Mouse (Mus musculus): ENCODE measurements around the gene H2bfm. TPM values are rescaled to one million over a fixed set of nuclear protein-coding genes. Genes with fewer than 3 reads are reported as not detected.
"Not testable (repeated sequence)": the region's sequence is repeated elsewhere in the genome, so short reads cannot be mapped to it uniquely, and the experiment has no call there.

H2bfm gene
- total RNA-seq (2021) = not detected
- long read RNA-seq, experiment 1 = 0 reads
- long read RNA-seq, experiment 2 = 0 reads

- no peak for DNase-seq (ENCODE audit: low spot score in 2 of 2)
- intact Hi-C loops (cut with DNase I) = no loop called here
These were observed at the start of gene H2bfm for GRCm38 (mm10) chrX:136927031-136927430. Gene H2bfm, plus strand, starts transcription at chrX:136927325.

- peak; percentile 19 to 42 for DNase-seq (ENCODE audit: low spot score in 2 of 2)
- intact Hi-C loops (cut with DNase I) = loop anchor here (5.0 kb wide), 1 partner anchor 122 kb away; no protein-coding TSS in a partner anchor
These were observed 31.4 kb upstream of the H2bfm start for GRCm38 (mm10) chrX:136895757-136896156.

DNA sequence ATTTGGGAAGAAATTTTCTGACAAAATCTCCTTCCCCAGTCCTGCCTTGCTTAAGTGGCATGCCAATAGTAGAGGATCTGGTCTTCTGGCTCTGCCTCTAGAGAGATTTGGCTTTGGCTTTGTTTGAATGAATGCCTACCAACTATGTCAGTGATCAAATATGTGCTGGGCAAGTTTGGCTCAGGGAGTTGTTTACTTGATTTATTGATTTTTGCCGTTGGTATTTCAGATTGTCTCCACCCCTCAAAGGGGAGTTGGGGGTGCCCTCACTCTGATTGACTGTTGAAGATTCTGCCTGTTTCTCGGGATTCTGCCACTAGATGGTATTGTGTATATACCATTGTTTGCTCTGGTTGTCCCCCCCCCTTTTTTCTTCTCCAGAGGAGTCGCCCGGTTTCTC, 22.8 kb upstream of the H2bfm start:
- intact Hi-C loops (cut with DNase I) = no loop called here
- DNase-seq (ENCODE audit: low spot score in 2 of 2) = no peak

DNA sequence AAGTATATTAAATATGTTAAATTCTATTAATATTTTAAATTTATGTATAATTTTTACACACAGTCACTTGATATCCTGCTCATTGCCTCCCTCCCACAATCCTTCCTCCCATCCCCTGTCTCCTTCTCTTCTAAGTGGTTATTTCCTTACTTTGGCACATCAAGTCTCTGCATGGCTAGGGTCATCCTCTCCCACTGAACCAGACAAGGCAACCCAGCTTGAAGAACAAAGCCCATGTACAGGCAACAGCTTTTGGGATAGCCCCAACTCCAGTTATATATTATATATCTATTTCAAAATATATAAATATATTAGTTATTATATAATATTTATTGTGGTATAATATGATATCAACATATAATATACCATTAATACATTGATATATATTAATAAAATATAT, 1.3 kb upstream of the H2bfm start:
- intact Hi-C loops (cut with DNase I) = no loop called here
- DNase-seq (ENCODE audit: low spot score in 2 of 2) = no peak

- intact Hi-C loops (cut with DNase I) = no loop called here
- DNase-seq (ENCODE audit: low spot score in 2 of 2) = no peak
These were observed 10.9 kb downstream of the H2bfm start for GRCm38 (mm10) chrX:136937985-136938384.

GRCm38 (mm10) chrX:136957583-136958279, 30.6 kb downstream of the H2bfm start:
- peak; percentile 75 to 92 for DNase-seq (ENCODE audit: low spot score in 2 of 2)
- intact Hi-C loops (cut with DNase I) = not testable (repeated sequence)

DNA sequence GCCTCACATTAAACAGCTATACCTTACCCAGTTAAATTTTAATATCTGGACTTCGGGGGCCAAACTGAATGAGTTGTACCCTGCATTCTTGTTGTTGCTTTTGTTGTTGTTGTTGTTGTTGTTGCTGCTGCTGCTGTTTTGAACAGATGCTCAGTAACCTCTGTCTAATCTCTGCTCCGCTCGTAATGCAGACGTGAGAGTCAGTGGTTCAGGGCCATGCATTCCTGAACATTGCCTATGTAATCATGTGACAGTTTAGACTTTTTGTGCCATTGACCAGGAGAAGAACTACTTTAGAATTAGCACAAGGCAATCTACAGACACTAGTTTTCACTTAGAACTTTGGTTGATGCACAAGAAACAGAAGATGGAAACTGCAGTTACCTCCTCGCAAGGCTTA, 31.2 kb downstream of the H2bfm start:
- DNase-seq (ENCODE audit: low spot score in 2 of 2); intact Hi-C loops (cut with DNase I): not testable (repeated sequence)

DNA sequence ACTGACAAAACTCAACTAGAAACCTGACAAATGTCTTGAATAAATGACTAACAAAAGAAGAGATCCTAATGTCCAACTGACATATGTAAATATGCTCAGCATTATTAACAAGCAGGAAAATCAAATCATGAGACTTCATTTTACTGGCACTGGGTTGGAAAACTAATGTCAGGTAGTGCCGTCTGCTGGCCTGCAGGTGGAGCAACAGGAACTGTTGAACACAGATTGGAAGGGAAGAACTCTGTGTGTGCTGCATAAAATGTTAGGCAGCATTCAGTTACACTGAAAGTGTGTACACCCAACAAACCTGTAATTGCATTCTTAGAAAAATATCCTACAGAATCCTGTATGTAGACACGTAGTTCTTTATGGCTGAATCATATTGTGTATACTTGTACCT, 32.6 kb downstream of the H2bfm start:
- peak; percentile 4 to 27 for DNase-seq (ENCODE audit: low spot score in 2 of 2)
- intact Hi-C loops (cut with DNase I) = no loop called here

DNA sequence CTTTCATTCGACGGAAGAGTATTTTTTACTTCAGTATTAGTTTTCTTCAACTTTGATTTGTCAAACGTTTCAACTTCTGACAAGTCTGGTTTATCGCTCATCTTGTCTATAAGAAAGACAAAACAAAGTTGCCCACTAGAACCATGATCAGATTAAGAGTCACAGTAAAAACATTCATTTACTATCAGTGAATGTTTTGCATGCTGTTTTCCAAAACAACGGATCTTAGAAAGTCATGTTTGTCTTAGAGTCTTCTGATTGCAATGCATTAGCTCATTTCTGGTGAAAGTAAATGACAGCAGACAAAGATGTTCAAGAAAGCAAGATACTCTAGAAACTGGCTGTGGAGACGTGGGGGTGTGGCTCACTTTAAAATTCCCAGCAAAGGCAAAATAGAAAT, 48.3 kb downstream of the H2bfm start, which contains the start of gene Tmsb15b2:
Gene Tmsb15b2 (minus strand): TSS at position 101 of the 400 bp plus-strand sequence.
- intact Hi-C loops (cut with DNase I); DNase-seq (ENCODE audit: low spot score in 2 of 2): not testable (repeated sequence)

DNA sequence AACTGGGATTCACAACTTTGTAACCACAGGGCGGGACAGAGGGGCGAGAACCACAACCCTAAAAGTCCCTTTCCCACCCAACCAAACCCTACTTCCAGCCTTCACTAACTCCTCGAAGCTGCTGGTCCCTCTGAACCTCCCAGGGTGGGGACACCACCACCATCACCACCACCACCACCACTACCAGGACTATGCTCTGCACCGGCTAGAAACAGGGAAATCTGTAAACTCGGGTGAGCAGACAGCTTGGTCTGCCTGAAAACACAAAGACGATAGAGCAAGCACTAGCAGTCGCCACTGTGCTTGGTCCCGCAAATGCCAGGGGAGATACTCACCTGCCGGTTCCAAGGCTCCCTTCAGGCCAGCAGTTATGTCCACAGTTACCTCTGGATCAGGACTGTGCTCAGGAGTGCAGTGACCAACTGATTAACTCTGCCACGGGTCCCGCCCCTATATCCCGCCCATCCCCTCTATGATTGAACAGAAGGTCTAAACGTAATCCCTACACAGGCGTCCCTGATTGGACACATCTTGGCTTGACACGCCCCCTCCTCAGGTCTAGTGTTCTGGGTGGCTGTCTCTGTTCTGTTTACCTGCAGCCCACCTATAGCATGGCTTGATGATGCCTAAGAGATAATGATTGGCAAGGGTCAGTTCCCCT, 49.4 kb downstream of the H2bfm start, which contains the start of the genes Tmsb15l and Tmsb15b1:
Gene Tmsb15l (minus strand): TSS at position 446 of the 661 bp plus-strand sequence.
Gene Tmsb15b1 (minus strand): TSS at position 451 of the 661 bp plus-strand sequence.
- intact Hi-C loops (cut with DNase I) = no loop called here

More for the DNA sequence above, 49.4 kb downstream of the H2bfm start, which contains the start of the genes Tmsb15l and Tmsb15b1:
- peak; percentile 26 to 77 for DNase-seq (ENCODE audit: low spot score in 2 of 2)

Other genes with a start within 250 kb of the H2bfm start
- gene Tceal1, start 219.3 kb upstream of the H2bfm start, total RNA-seq (2021) = 10 to 100 TPM; 11.5 to 12.6 TPM
- 100 to 1,000 TPM; 363 to 377 TPM for gene Morf4l2, start 183.6 kb upstream of the H2bfm start, total RNA-seq (2021)
- gene Glra4, start 147.2 kb upstream of the H2bfm start, total RNA-seq (2021) = under 1 TPM in 1 of 2 experiments, not detected in 1; 0.27 TPM
- gene Plp1, start 104.7 kb upstream of the H2bfm start, total RNA-seq (2021) = 100 to 1,000 TPM; 421 to 726 TPM
- gene Rab9b, start 58.6 kb upstream of the H2bfm start, total RNA-seq (2021) = 10 to 100 TPM; 14.9 to 19.7 TPM
- gene Tmsb15b2, start 48.2 kb downstream of the H2bfm start, total RNA-seq (2021) = 10 to 100 TPM; 13.0 to 33.9 TPM
- 1 to 10 TPM; 3.6 to 4.3 TPM for gene Tmsb15l, start 49.5 kb downstream of the H2bfm start, total RNA-seq (2021)
- 10 to 100 TPM in 1 of 2 experiments, 1 to 10 TPM in 1; 5.9 to 14.8 TPM for gene Tmsb15b1, start 49.5 kb downstream of the H2bfm start, total RNA-seq (2021)
- gene Zcchc18, start 65.8 kb downstream of the H2bfm start, total RNA-seq (2021) = 100 to 1,000 TPM; 268 to 273 TPM
- 10 to 100 TPM; 20.2 to 26.0 TPM for gene Slc25a53, start 111.0 kb downstream of the H2bfm start, total RNA-seq (2021)
- gene Fam199x, start 122.3 kb downstream of the H2bfm start, total RNA-seq (2021) = 1 to 10 TPM; 8.1 to 9.3 TPM
- not detected for gene Esx1, start 194.8 kb downstream of the H2bfm start, total RNA-seq (2021)

Data from left cerebral cortex, postnatal 14 days (tissue).